In the genomic region with DNA sequence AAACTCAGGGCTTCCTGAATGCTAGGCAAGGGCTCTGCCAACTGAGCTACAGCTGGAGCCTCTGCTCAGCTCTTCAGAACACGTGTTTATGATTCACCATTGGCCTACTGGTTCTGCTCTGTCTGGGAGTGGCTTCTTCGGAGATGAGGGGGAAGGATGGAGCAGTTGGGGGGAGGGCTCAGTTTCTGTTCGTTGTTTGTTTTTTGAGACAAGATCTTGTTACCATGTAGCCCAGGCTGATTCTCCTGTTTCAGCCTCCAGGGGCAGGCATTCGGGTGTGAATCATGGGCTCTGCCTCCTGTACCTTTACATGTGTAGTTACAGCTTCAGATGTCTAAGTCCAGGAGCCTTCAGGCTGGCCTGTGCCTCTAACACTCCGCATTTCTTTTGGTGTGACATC, we compare ENCODE assay signal across 9 mouse cellular contexts.
A peak's percentile ranks its signal among the peaks of the same experiment; 100 is the strongest.
DNase-seq lines count a peak whose midpoint lies in the region; ATAC-seq and TF ChIP-seq lines count a peak whose summit lies in the region.
"Had no signal": no experiment of that assay in that cellular context is flagged by ENCODE, and none has a peak within 500 bp of the region (broad histone marks: within the 10 kb centered on the region; RNA-seq: fewer than 3 reads in every experiment).

No protein-coding gene starts in this region.

- TF ChIP-seq CTCF in kidney, postnatal 0 days (IDR thresholded peaks at IDR 0.05; ENCODE audit: low read depth): no peak
- TF ChIP-seq CTCF in kidney, adult 2 months (conservative IDR thresholded peaks at IDR 0.05; ENCODE audit: insufficient read depth, insufficient read length, low read depth, low read length): no peak
- peak; percentile 45 for TF ChIP-seq CTCF in lung, postnatal 0 days (IDR thresholded peaks at IDR 0.05)

- peak; percentile 36 for DNase-seq in kidney, postnatal 0 days (ENCODE audit: low spot score)
- no peak for DNase-seq in kidney, adult 2 months
- DNase-seq in embryonic facial prominence, embryonic 10.5 days (ENCODE audit: low spot score): peak; percentile 50
- DNase-seq in lung, postnatal 0 days (ENCODE audit: low spot score): peak; percentile 62
- peak; percentile 66 for DNase-seq in thymus, postnatal 25 days
- DNase-seq in frontal cortex, postnatal 25 days (ENCODE audit: low spot score in 2 of 2): no peak
- no peak for DNase-seq in hindbrain, embryonic 11.5 days (ENCODE audit: low spot score)
- no peak for DNase-seq in MN1 (ENCODE audit: low spot score)

- H3K9ac ChIP-seq in kidney, postnatal 0 days (ENCODE audit: low read depth, low read length): no peak overlapping the region
- no peak overlapping the region for H3K9ac ChIP-seq in lung, postnatal 0 days (replicated peaks; ENCODE audit: low read depth)
- no peak overlapping the region for H3K9ac ChIP-seq in hindbrain, embryonic 11.5 days (ENCODE audit: low read depth, low read length)

- 21% methylated on average over 5 of the region's 5 CpGs for WGBS in kidney, postnatal 0 days
- WGBS in kidney, adult 2 months: 36% methylated on average over 5 of the region's 5 CpGs
- 37% methylated on average over 5 of the region's 5 CpGs for WGBS in embryonic facial prominence, embryonic 10.5 days
- 14% methylated on average over 5 of the region's 5 CpGs for WGBS in lung, postnatal 0 days
- 49% methylated on average over 5 of the region's 5 CpGs for WGBS in hindbrain, embryonic 11.5 days

- no peak overlapping the region for H3K4me2 ChIP-seq in kidney, postnatal 0 days (ENCODE audit: low read length)
- no peak overlapping the region for H3K4me2 ChIP-seq in lung, postnatal 0 days (replicated peaks; ENCODE audit: low read depth, low read length)
- no peak overlapping the region for H3K4me2 ChIP-seq in hindbrain, embryonic 11.5 days (replicated peaks; ENCODE audit: low read depth, low read length)

- H3K27ac ChIP-seq in kidney, postnatal 0 days: no peak overlapping the region
- H3K27ac ChIP-seq in kidney, adult 2 months (ENCODE audit: insufficient read depth, low read depth, low read length): no peak overlapping the region
- H3K27ac ChIP-seq in embryonic facial prominence, embryonic 10.5 days (replicated peaks): no peak overlapping the region
- no peak overlapping the region for H3K27ac ChIP-seq in lung, postnatal 0 days (ENCODE audit: low read length)
- H3K27ac ChIP-seq in hindbrain, embryonic 11.5 days (ENCODE audit: low read depth, low read length): no peak overlapping the region
- H3K27ac ChIP-seq: left cerebral cortex, adult 2 months had no signal

- H3K4me3 ChIP-seq in kidney, postnatal 0 days (replicated peaks; ENCODE audit: low read depth, low read length): no peak overlapping the region
- H3K4me3 ChIP-seq in kidney, adult 2 months (ENCODE audit: insufficient read depth, low read depth, low read length): no peak overlapping the region
- no peak overlapping the region for H3K4me3 ChIP-seq in embryonic facial prominence, embryonic 10.5 days
- H3K4me3 ChIP-seq in lung, postnatal 0 days (ENCODE audit: low read depth, low read length): no peak overlapping the region
- H3K4me3 ChIP-seq in hindbrain, embryonic 11.5 days (ENCODE audit: low read depth, low read length): no peak overlapping the region
- H3K4me3 ChIP-seq: left cerebral cortex, adult 2 months had no signal

- H3K27me3 ChIP-seq in kidney, postnatal 0 days (ENCODE audit: insufficient read depth, low read length): no peaks in the 10 kb centered on the region
- no peaks in the 10 kb centered on the region for H3K27me3 ChIP-seq in kidney, adult 2 months (replicated peaks; ENCODE audit: control insufficient read depth, insufficient read depth, low read length)
- H3K27me3 ChIP-seq in embryonic facial prominence, embryonic 10.5 days (replicated peaks; ENCODE audit: low read depth, poor library complexity, severe bottlenecking): no peaks in the 10 kb centered on the region
- no peaks in the 10 kb centered on the region for H3K27me3 ChIP-seq in lung, postnatal 0 days (replicated peaks; ENCODE audit: insufficient read depth, low read length)
- H3K27me3 ChIP-seq in hindbrain, embryonic 11.5 days (ENCODE audit: control insufficient read depth, insufficient read depth, low read length): no peaks in the 10 kb centered on the region

- no peaks in the 10 kb centered on the region for H3K36me3 ChIP-seq in kidney, postnatal 0 days (ENCODE audit: insufficient read depth, low read length)
- no peaks in the 10 kb centered on the region for H3K36me3 ChIP-seq in kidney, adult 2 months (ENCODE audit: control insufficient read depth, insufficient read depth, low read length)
- H3K36me3 ChIP-seq in embryonic facial prominence, embryonic 10.5 days (replicated peaks): no peaks in the 10 kb centered on the region
- no peaks in the 10 kb centered on the region for H3K36me3 ChIP-seq in lung, postnatal 0 days (ENCODE audit: insufficient read depth, low read length)
- no peaks in the 10 kb centered on the region for H3K36me3 ChIP-seq in hindbrain, embryonic 11.5 days (ENCODE audit: control insufficient read depth, insufficient read depth, low read length)

- no peaks in the 10 kb centered on the region for H3K9me3 ChIP-seq in kidney, postnatal 0 days (replicated peaks; ENCODE audit: low read length)
- H3K9me3 ChIP-seq in embryonic facial prominence, embryonic 10.5 days: no peaks in the 10 kb centered on the region
- H3K9me3 ChIP-seq in lung, postnatal 0 days (ENCODE audit: low read length): no peaks in the 10 kb centered on the region
- no peaks in the 10 kb centered on the region for H3K9me3 ChIP-seq in hindbrain, embryonic 11.5 days (ENCODE audit: control insufficient read depth, low read length)

- TF ChIP-seq EP300 in lung, postnatal 0 days (IDR thresholded peaks at IDR 0.05): peak; percentile 37; the same call in 1 of the 2 replicates

- no peaks in the 10 kb centered on the region for H3K4me1 ChIP-seq in kidney, postnatal 0 days (replicated peaks; ENCODE audit: insufficient read depth, low read length)
- H3K4me1 ChIP-seq in kidney, adult 2 months (ENCODE audit: control insufficient read depth, insufficient read depth, low read length): no peaks in the 10 kb centered on the region
- peaks cover 21% of the 10 kb centered on the region for H3K4me1 ChIP-seq in embryonic facial prominence, embryonic 10.5 days
- H3K4me1 ChIP-seq in lung, postnatal 0 days (ENCODE audit: insufficient read depth, low read depth, low read length): no peaks in the 10 kb centered on the region
- no peaks in the 10 kb centered on the region for H3K4me1 ChIP-seq in hindbrain, embryonic 11.5 days (replicated peaks; ENCODE audit: control insufficient read depth, insufficient read depth, low read length)

- no peak for TF ChIP-seq POLR2A in kidney, adult 2 months (IDR thresholded peaks at IDR 0.05; ENCODE audit: low read depth, low read length)

- ATAC-seq in kidney, postnatal 0 days (replicated peaks; ENCODE audit: low FRiP score, low read depth): peak; percentile 40; the same call in 1 of the 2 replicates
- ATAC-seq in lung, postnatal 0 days: peak; percentile 82
- ATAC-seq in hindbrain, embryonic 11.5 days (ENCODE audit: low FRiP score): no peak

Comparison
In these comparisons a context has a peak if more than half of its experiments do, and no peak if none do; other contexts are left out.
1. DNase-seq: peak in kidney, postnatal 0 days (single experiment), embryonic facial prominence, embryonic 10.5 days (single experiment), lung, postnatal 0 days (single experiment) and thymus, postnatal 25 days (single experiment); none in kidney, adult 2 months (single experiment), frontal cortex, postnatal 25 days (0 of 2), hindbrain, embryonic 11.5 days (single experiment) and MN1 (single experiment).